Mouse (Mus musculus) kidney, postnatal 25 days (tissue): ENCODE data around the gene Zfp444.
A peak's percentile ranks its signal among the peaks of the same experiment; 100 is the strongest.
"Not testable (repeated sequence)": the region's sequence is repeated elsewhere in the genome, so short reads cannot be mapped to it uniquely, and the experiment has no call there.

Experiments used
- DNase-seq, 2 experiments: peaks; one replicate each; pipeline ENCODE4 v3.0.0; 2021; ENCODE audit warnings: mixed read lengths in 2 of 2

Zfp444 gene

DNA sequence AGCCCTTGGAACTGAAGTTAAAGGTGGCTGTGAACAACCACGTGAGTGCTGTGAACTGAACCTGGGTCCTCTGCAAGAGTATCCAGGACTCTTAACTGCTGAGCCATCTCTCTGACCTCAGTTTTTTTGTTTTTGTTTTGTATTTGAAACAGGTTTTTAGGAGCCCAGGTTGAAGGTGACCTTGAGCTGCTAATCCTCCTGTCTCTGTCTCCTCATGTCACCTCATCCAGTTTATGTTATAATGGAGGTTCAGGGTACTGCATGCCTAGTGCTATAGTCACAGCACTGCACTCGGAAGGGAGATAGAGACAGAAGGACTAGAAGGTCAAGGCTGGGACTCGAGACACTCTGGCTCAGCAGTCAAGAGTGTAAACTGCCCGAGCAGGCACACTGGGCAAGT, 9.9 kb upstream of the Zfp444 start:
- DNase-seq: no peak

DNA sequence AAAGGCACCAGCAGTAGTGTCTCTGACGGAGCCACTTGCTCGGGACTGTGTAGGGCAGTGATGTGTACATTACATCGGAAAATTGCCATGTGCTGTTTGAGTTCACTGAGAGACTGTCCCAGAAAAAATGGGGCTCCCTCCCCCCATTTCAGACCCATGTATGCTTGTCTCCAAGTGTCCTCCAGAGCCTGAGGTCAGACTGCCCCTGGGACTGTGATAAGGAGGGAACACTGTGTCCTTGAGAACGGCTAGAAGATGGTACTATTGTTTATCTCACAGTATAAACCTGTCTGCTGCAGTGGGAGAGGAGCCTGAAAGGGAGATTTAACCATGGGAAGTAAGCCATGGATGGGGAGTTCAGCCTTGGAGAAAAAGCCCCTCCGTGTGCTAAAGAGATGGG, 7.4 kb upstream of the Zfp444 start:
- no peak for DNase-seq

DNA sequence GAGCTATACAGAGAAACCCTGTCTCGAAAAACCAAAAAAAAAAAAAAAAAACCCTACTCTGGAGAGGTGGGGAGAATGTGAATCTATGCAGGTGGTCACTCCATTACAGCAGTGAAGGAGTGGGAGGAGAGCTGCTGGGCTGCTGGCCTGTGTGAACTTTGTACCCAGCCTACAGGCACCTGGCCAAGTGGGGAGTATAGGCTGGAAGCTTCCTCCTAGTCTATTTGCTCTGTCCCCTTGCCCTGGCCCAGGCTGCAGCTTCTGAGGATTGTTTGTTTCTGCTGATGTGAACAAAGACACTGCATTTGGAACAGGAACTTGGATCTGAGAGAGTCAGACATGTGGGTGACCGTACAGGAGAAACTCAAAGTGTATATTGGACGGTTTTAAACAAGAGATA, 2.6 kb upstream of the Zfp444 start:
- DNase-seq: peak; percentile 90 to 94

DNA sequence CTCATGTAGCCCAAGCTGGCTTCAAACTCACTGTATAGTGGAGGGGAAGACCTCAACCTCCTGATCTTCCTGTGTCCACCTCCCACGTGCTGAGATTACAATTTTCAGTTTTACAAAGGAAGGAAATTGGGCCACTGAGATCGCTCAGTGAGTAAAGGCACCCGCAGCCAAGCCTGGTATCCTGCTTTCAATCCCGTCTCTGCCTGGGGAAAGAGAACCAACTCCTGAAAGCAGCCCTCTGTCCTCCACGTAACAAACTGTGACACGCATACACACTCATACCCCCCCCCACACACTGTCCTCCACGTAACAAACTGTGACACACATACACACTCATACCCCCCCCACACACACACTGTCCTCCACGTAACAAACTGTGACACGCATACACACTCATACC, 1.6 kb upstream of the Zfp444 start:
- DNase-seq: no peak

DNA sequence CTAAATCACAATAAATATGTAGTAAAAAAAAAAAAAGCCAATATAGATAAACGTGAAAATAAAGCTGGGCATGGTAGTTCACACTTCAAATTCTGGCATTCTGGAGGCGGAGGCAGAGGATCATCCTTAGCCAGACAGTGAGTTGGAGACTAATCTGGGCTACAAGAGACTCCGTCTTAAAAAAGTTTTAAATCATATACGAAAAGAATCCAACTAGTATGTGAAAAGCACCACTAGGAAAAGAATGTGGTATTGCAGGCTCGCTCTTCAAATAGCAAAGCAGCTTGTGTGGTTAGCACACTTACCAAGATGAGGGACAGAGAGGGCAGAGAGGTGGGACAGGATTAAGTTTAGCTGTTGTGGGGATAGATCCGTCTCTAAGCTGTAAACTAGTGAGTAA, 1.2 kb upstream of the Zfp444 start:
- DNase-seq: no peak

DNA sequence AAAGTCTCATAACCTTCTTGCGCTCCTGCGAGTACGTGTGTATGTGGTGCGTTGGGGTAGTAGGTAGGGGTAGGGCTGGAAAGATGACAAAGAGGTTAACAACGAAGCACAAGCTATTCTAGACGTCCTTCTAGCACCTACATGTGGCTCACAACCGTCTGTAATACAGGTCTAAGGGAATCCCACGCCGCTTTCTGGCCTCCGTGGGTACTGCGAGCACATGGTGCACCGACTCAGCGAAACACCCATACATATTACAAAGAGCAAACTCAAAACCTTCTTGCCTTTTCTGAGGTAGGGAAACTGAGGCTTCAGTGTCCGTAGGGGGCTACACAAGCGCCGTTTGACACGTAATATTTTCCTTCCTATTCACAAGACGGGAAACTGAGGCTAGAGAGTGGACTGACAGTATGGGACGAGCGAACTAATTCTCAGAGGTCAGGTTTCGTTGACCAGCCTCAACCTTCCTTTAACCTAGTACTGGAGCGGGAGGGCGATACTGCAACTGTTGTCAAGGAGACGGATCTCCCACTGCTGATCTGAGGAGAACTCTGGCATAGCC, 501 bp upstream of the Zfp444 start:
- DNase-seq: peak; percentile 81 to 87

DNA sequence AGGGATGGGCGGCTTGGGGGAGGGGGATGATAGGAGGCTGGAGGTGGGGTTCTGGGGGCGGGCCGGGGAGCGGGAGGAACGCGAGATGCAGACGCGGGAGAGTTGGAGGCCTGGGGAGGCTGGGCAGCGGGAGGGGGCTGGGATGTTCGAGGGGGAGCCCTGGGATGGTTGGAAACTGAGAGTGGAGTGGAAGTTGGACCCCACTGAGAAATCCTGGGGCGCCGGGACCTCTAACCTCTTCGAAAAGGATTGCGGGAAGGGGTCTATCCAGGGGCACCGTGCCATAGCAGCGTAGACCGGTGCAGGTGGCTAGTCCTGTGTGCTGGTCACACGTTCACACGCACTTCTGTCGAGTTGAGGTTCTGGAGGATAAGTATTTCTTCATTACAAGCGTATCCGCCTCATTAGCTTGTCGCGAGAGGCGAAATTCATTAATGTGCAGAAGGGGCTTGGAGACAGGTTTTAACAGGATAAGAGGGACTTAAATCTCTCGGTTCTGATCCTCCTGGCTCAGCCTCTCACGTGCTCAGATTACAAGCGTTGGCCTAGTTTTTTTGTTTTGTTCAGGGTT, 733 bp downstream of the Zfp444 start:
- DNase-seq: no peak

DNA sequence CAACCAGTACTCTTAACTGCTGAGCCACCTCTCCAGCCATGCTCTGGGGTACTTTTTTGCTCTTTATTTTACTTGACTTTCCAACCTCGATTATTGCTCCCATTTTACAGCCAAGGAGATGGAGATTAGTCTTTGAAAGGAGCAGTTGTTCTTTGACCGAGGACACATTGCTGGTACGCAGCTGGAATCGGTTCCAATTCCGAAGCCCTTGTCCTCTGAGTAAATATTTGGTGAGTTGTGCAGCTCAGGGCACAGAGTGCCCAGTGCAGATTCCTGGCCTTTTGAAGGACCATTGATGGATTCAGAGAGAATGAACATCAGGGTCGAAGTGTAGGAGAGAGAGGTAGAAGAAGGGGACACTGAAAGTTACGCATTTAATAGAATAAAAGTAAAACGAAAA, 1.8 kb downstream of the Zfp444 start:
- peak; percentile 52 to 66 for DNase-seq

DNA sequence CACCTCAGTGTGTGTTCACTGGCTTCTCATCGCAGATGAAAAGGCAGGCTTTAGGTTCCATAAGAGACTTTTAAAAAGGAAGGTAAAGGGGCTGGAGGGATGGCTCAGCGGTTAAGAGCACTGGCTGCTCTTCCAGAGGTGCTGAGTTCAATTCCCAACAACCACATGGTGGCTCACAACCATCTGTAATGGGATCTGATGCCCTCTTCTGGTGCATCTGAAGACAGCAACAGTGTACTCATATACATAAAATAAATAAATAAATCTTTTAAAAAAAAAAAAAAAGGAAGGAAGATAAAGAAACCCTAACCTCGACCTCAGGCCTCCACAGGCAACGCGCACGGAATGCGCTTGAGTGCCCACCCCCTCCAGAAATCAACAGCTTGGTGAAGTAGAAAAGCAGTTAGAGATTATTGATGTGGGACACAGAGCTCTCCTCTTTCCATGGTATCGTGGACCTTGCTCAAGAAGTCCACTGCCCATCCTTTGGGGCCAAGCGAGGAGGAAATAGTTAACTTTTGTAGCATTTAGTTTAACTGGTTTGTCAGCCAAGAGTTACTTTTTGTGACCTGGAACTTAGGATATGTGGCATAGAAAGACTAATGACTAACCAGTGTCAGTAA, 2.5 kb downstream of the Zfp444 start:
- peak in 1 of 2 experiments; percentile 51 for DNase-seq

DNA sequence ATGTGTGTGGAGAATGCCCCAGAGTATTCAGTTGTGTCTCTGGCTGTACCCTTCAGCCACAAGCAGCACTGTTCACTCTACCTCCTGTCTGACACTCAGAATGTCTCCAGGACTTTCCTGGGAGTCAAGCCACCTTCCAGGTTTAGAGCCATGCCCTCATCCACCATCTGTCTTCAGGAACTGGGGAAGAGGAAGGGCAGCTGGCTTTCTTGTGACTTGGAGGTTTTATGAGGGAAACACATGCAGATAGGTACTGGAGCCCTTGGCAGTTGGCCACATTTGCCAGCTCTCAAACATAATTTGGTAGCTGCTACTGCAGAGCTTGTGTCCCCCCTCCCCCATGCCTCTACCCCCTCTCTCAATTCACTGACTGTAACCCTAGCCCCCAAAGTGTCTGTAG, 7.0 kb downstream of the Zfp444 start:
- no peak for DNase-seq

DNA sequence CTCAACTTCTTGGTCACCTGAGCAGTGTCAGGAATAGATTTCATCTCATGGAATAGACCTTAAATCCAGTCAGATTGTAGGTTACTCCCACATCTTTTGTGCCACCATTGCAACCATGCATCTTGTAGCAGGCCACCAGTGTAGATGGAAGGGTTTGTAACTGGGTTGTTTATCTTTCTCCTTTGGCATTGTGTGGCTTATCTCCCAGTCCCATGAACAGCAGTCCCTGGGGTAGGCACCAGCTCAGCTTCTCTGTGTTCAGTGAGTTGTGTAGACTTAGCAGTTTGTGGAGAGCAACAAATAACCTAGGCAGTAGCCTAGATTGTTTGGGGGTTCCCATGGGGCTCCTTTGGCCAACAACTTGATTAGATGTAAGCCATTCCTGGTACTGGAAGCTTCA, 10.9 kb downstream of the Zfp444 start:
- DNase-seq: no peak

DNA sequence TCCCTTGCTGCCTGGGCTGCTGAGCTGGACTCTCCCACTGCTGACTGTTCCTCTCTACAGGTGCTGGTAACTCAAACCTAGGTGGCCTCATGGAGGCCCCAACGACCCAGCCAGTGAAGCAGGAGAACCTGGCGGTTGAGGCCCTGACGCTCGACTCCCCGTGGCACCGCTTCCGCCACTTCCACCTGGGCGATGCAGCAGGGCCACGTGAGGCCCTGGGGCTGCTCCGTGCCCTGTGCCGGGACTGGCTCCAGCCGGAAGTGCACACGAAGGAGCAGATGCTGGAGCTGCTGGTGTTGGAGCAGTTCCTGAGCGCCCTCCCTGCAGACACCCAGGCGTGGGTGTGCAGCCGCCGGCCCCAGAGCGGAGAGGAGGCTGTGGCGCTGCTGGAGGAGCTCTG, 11.8 kb downstream of the Zfp444 start:
- peak; percentile 39 to 78 for DNase-seq

DNA sequence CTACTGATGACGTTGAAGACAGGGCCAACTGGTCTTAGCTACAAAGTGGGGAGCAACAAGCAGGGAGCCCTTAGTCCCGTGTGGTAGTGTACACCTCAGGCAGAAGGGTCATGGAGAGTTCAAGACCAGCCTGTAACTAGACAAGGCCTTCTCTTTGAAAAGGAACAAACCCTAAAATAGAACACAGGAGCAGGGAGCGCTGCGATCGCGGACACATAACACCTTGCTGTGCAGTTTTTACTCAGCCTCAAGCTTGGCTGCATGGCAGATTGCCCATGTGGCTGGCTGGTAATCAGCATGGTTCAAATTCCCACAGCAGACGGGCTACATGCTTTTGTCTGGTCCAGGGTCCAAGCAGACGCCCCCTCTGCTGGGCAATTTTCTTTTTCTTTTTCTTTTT, 12.5 kb downstream of the Zfp444 start:
- peak; percentile 80 to 83 for DNase-seq

DNA sequence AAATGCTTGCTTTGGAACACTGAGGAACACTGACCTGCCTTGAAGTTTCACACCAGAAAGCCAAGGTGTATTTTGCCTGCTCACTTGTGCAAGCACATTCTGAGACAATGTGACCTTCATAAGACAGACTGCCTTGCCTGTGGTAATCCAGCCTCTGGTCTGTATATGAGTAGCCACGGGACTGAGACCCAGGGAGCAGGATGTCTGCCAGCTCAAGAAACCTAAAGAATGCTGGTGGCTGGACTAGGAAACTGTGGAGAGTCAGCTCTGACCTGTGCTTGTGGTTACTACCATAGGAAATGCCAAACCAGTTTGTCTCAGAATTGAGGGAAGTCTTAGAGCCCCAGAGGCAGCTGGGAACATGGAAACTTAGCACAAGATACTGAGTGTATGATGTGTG, 13.4 kb downstream of the Zfp444 start:
- DNase-seq: no peak

DNA sequence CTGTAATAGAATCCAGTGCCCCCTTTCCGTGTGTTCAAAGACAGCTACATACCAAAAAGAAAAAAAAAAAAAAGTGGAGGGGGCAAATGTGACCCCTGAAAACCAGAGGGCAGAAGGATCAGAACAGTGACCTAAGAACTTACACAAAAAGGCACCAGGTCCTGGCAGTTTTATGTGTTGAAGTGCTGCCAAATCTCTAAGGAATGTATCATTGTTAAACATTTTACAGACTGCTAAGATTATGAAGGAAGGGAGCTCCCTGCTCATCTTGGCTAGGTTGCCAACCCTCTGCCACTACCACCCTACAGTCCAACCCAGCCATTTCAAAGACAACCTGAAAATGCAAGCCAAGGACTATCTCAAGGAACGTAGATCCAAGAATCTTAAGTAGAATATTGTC, 14.2 kb downstream of the Zfp444 start:
- DNase-seq: no peak

DNA sequence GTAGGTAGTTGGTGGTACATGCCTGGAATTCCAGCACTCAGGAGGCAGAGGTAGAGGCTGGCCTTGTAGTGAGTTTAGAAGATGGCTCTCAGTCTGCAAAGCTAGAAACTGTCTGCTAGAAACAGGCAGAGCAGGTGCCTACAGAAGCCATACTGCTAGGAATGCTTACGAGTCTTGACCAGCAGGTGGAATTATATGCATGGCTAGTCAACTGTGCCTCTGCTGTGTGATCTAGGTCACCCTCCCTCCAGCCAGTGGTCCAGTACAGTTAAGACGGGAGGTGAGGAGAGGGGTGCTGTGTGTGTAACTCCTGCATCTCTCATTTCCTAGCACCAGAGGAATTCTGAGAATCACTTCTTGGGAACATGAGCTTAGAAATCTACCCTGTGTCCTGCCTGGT, 14.7 kb downstream of the Zfp444 start:
- DNase-seq: no peak

DNA sequence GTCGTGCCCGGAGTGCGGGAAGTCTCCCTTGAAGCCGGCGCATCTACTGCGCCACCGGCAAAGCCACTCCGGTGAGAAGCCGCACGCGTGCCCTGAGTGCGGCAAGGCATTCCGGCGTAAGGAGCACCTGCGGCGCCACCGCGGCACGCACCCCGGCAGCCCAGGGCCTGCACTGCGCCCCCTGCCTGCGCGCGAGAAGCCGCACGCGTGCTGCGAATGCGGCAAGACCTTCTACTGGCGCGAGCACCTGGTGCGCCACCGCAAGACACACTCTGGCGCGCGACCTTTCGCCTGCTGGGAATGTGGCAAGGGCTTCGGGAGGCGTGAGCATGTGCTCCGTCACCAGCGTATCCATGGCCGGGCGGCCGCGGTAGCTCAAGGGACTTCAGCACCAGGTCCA, 17.5 kb downstream of the Zfp444 start:
- DNase-seq: peak in 1 of 2 experiments; percentile 66

DNA sequence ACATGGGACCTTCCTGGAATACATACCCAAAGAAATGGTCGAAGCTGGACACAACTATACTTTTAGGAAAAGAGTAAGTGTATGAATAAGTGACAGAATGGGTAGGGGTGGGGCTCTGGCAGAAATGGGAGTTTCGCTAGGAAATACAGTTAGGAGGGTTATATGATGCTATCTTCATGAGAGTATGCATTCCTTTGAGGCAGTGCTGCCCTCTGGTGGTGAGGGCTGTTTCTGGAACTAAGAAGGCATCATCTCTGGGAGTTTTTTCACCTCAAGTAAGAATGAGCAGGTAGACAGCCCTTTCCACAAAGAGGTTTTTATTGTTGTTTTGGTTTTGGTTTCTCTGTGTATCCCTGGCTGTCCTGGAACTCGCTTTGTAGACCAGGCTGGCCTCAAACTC, 19.4 kb downstream of the Zfp444 start:
- DNase-seq: peak; percentile 83 to 94

DNA sequence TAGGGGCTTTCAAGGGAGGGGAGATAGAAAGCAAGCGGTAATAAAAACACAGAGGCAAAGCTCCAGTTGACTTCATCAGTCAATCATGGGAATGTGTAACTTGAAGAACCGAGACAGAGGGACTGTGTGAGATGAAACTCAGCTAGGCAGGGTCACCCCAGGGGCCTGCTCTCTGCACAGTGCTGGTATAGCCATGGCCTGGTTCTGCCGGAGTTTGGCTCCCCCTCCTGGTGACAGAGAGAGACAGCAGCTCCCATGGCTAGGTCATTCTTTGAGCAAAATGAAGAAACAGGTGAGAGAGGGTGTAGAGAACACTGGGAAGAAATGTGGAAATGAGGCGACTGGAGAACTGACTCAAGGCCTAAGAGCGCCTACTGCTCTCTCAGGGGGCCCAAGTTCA, 22.1 kb downstream of the Zfp444 start:
- DNase-seq: peak; percentile 71 to 72

DNA sequence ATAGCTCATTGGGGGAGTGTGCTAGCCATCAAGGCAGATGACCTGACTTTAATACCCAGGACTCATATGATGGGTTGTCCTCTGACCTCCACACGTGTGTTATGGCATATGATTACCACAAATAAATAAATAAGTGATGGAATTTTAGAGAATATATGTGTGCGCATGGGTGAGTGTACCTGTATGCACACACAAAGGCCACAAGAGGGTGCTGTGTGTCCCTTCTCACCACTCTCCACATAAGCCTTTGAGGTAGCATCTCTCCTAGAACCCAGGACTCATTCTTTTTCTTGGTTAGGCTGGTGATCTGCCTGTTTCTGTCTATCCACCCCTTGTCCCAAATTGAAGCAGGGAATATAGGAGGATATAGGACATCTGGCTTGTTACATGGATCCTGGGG, 23.8 kb downstream of the Zfp444 start:
- no peak for DNase-seq

DNA sequence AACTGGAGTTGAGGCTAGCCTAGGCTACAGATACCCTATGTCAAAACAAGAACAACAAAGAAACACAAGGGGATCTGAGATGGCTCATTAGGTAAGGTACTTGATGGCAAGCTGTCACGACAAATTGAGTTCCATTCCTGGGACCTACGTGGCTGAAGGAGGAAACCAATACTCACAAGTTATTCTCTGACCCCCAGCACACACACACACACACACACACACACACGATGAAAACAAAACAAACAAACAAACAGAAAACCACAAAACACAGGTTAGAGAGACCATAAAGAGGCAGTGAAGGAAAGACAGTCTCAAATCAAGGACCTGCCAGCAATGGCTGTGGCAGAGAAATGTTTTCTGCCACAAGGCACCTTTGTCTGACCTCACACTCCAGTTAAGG, 24.8 kb downstream of the Zfp444 start, which contains the start of gene Galp:
TSS of gene Galp (plus strand) at position 301 of the 400 bp plus-strand sequence.
- no peak for DNase-seq

DNA sequence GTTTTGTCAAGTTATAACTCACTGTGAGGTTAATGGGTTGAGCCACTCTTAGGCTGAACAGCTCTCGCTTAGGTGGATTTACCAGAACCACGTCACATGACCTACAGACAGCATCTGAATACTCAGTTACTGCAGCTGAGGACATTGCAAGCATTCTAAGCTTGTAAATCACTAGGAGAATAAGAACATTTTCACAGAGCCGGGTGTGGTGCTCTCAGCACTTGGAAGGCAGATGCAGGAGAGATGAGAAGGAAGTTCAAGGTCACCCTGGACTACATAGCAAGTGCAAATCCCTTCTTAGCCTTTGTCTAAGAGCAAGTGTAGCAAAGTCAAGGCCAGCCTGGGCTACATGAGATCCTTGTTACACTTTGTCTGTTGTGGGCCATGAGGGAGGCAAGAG, 32.2 kb downstream of the Zfp444 start:
- no peak for DNase-seq

DNA sequence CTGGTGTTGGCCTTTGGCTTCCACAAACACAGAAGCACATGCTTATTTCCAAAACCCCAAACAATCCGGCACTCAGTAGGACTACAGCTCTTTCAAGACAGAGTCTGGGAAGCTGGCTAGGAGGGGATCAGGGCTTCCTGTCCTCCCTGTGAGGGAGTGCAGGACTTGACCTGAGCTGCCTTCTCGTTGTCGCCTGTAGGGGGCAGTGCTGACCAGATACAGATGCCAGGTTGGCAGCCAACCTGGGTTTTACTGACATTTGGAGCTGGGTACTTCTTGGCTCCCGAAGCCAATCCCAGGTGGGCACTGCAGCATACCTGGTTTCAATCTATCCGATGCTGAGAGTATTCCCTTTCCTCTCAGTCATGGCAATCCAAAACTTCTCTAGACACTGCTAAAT, 41.1 kb downstream of the Zfp444 start:
- peak; percentile 50 to 69 for DNase-seq

DNA sequence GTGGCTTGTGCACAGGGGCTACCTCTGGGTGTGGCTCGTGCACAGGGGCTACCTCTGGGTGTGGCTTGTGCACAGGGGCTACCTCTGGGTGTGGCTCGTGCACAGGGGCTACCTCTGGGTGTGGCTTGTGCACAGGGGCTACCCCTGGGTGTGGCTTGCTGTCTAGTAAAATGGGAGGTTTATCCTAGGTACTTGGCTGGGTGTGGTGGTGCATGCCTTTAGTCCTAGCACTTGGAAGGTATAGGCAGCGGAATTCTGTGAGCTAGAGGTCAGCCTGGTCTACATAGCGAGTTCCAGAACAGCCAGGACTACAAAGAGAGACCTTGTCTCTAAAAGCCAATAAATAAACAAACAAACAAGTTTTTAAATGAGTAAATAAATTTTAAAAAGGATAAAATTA, 42.7 kb downstream of the Zfp444 start:
- DNase-seq: not testable (repeated sequence)

DNA sequence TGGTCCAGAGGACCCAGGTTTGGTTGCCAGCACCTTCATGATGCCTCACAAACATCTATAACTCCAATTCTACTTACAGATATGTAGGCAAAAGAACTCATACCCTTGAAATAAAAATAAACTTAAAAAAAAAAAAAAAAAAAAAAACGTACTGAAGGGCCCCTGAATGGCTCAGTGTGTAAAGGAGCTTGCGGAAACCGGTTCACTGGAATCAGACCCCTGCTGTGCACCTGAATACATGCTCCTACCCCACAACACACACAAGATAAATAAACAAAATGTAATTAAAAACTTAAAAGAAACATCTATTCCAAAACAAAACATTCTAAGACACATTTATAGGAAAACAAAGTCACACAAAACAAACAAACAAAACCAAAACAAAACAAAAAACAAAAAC, 48.1 kb downstream of the Zfp444 start:
- DNase-seq: no peak
